Mouse (Mus musculus) urinary bladder, postnatal 4 days (tissue): ENCODE measurements around the gene Ttyh1.

Experiments used
- DNase-seq, 2 experiments: peaks; one replicate each; pipeline ENCODE4 v3.0.0; 2021 to 2022; ENCODE audit warnings: low spot score in 2 of 2

Ttyh1 gene

GRCm38 (mm10) chr7:4170193-4170938 is 51.2 kb downstream of the Ttyh1 start:
- DNase-seq: no peak

DNA sequence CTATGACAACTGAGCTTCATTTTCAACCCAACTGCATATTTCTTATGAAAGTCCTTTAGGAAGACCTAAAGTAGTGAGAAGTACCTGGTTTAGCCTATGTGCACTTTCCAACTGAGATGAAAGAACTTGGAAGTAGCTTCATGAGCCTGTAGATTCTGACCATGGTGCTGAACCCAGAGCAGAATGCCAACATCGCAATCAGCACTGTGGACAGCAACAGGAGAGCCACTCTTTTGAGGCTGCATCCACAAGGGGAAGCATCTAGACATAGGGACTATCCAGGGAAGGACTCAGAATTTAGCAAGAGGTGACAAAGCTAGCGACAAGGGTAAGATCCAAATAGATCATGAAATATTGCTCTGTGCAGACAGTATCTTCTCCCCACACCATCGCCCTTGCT is 59.2 kb downstream of the Ttyh1 start:
- DNase-seq: peak in 1 of 2 experiments; percentile 62
